Mouse (Mus musculus) splenic B cell, adult 2 months (primary cell): ENCODE measurements around the gene Rsph6a.

Experiments used
- DNase-seq: peaks from one replicate; pipeline ENCODE4 v3.0.0-alpha.2; 2011; ENCODE audit warnings: low read depth, low spot score
- H3K27me3 ChIP-seq: 2 replicates; pipeline ENCODE4 v1.6.1; 2012; ENCODE audit warnings: mild to moderate bottlenecking, low read length, moderate library complexity, mixed read lengths; ENCODE audit not compliant: control insufficient read depth, poor library complexity, insufficient read depth, severe bottlenecking
- H3K36me3 ChIP-seq: 2 replicates; pipeline ENCODE4 v1.6.1; 2012; ENCODE audit warnings: mild to moderate bottlenecking, low read length, moderate library complexity, mixed read lengths; ENCODE audit not compliant: control insufficient read depth, poor library complexity, insufficient read depth, severe bottlenecking

Gene Rsph6a

GRCm38 (mm10) chr7:19119631-19120429 is 65.3 kb downstream of the Rsph6a start, which contains the start of gene Fbxo46:
TSS of gene Fbxo46 (plus strand) at chr7:19119859.
- no peaks in the 10 kb centered on the region; the same call in 1 of the 2 replicates for H3K27me3 ChIP-seq
- no peaks in the 10 kb centered on the region for H3K36me3 ChIP-seq
- peak; percentile 97 for DNase-seq

- Histone ChIP-seq H3K27me3 (no peaks in the 10 kb centered on the region), H3K36me3 (no peaks in the 10 kb centered on the region)
- DNase-seq: no peak
These were observed 67.2 kb downstream of the Rsph6a start for GRCm38 (mm10) chr7:19121686-19122085.
